Mouse (Mus musculus) lung, postnatal 0 days (tissue): ENCODE results near the gene Wbp11.

Source experiments
- CTCF ChIP-seq: IDR thresholded peaks from 2 replicates; pipeline ENCODE4 v1.5.1; 2016; ENCODE audit warnings: antibody characterized with exemption, mild to moderate bottlenecking
- EP300 ChIP-seq: IDR thresholded peaks from 2 replicates; pipeline ENCODE4 v1.6.1; 2016; ENCODE audit warnings: antibody characterized with exemption, mild to moderate bottlenecking, control low read depth

- TF ChIP-seq CTCF = no peak
- TF ChIP-seq EP300 = no peak
These were observed 18.4 kb downstream of the Wbp11 start for GRCm38 (mm10) chr6:136809673-136810072.
